Mouse (Mus musculus): ENCODE results near the gene Abi1. TPM values are rescaled to one million over a fixed set of nuclear protein-coding genes. Genes with fewer than 3 reads are reported as not detected.

Abi1 gene
- polyA plus RNA-seq (2015; fragmentation: Nextera tagmentation; extraction: Ambion mirVana) = 43.8 and 49.5 TPM in 2 replicates

DNA sequence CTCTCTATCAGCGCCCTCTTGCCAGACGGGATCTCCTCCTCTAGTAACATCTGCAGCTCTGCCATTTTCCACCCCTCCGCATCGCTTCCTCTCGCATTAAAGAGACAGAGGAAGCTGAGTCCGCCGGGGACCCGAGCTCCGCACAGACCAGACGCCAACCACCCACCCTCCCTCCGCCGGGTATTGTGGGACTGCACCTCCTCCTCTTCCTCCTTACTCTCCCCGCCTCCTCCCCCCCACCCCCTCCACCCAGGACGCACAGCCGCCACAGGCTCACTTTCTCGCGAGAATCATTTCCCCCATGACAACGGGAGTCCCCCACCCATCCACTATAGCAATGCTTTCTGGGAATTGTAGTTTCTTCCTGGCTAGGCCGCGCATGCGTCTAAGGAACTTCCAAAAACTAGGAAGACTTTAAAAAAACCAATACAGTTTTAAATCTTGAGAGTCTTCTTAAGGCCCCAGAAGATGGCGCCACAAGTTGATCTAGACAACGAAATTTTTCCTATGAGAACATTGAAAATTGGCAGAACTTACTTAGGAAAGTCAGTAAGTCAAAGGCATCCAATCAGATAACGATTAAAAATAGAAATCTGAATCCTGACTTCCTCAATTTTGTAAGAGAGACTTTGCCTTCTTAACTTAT lies at the start of gene Abi1:
Gene Abi1 (minus strand): TSS at position 241 of the 646 bp plus-strand sequence.
- H3K4me1 ChIP-seq = peaks cover 25% of the 10 kb centered on the region
- H3K4me2 ChIP-seq = peak within 1 kb of the TSS; percentile 86
- H3K4me3 ChIP-seq = peak within 1 kb of the TSS; percentile 95
- no peaks in the 10 kb centered on the region for H3K9me3 ChIP-seq (replicated peaks)
- H3K36me3 ChIP-seq (ENCODE audit: poor library complexity, severe bottlenecking) = no peaks in the 10 kb centered on the region
- ATAC-seq = peak; percentile 96
- WGBS = 3% methylated on average over 24 of the region's 24 CpGs
- no peaks in the 10 kb centered on the region for H3K27me3 ChIP-seq
- H3K9ac ChIP-seq = peak within 1 kb of the TSS; percentile 98
- H3K27ac ChIP-seq = peak within 1 kb of the TSS; percentile 96

- Histone ChIP-seq H3K4me2 (no peak overlapping the region), H3K9me3 (replicated peaks) (no peaks in the 10 kb centered on the region), H3K27ac (no peak overlapping the region), H3K4me1 (no peaks in the 10 kb centered on the region), H3K4me3 (no peak overlapping the region), H3K9ac (no peak overlapping the region), H3K27me3 (no peaks in the 10 kb centered on the region), H3K36me3 (ENCODE audit: poor library complexity, severe bottlenecking) (peaks cover 74% of the 10 kb centered on the region)
- ATAC-seq = no peak
- 94% methylated on average over 8 of the region's 8 CpGs for WGBS
Measured at GRCm38 (mm10) chr2:23084540-23084939, 44.5 kb upstream of the Abi1 start.

GRCm38 (mm10) chr2:23078588-23078987 lies 38.5 kb upstream of the Abi1 start:
- no peak for ATAC-seq
- Histone ChIP-seq H3K4me3 (no peak overlapping the region), H3K4me1 (no peaks in the 10 kb centered on the region), H3K36me3 (ENCODE audit: poor library complexity, severe bottlenecking) (peaks cover 70% of the 10 kb centered on the region), H3K9me3 (replicated peaks) (no peaks in the 10 kb centered on the region), H3K4me2 (no peak overlapping the region), H3K9ac (no peak overlapping the region), H3K27ac (no peak overlapping the region), H3K27me3 (no peaks in the 10 kb centered on the region)
- WGBS = 95% methylated on average over 2 of the region's 2 CpGs

- Histone ChIP-seq H3K4me2 (no peak overlapping the region), H3K4me3 (no peak overlapping the region), H3K27me3 (no peaks in the 10 kb centered on the region), H3K9me3 (replicated peaks) (no peaks in the 10 kb centered on the region), H3K9ac (no peak overlapping the region), H3K36me3 (ENCODE audit: poor library complexity, severe bottlenecking) (peaks cover 63% of the 10 kb centered on the region), H3K27ac (no peak overlapping the region), H3K4me1 (no peaks in the 10 kb centered on the region)
- ATAC-seq = no peak
- 89% methylated on average over 5 of the region's 5 CpGs for WGBS
Measured at GRCm38 (mm10) chr2:23077693-23078092, 37.7 kb upstream of the Abi1 start.

GRCm38 (mm10) chr2:23076783-23077182 lies 36.7 kb upstream of the Abi1 start:
- H3K27ac ChIP-seq = no peak overlapping the region
- no peak for ATAC-seq
- no peak overlapping the region for H3K4me2 ChIP-seq
- H3K36me3 ChIP-seq (ENCODE audit: poor library complexity, severe bottlenecking) = peaks cover 55% of the 10 kb centered on the region
- no peaks in the 10 kb centered on the region for H3K27me3 ChIP-seq
- no peaks in the 10 kb centered on the region for H3K4me1 ChIP-seq
- H3K4me3 ChIP-seq = no peak overlapping the region
- no peak overlapping the region for H3K9ac ChIP-seq
- H3K9me3 ChIP-seq (replicated peaks) = no peaks in the 10 kb centered on the region

- peaks cover 47% of the 10 kb centered on the region for H3K36me3 ChIP-seq (ENCODE audit: poor library complexity, severe bottlenecking)
- no peak overlapping the region for H3K27ac ChIP-seq
- H3K4me3 ChIP-seq = no peak overlapping the region
- no peak for ATAC-seq
- H3K4me1 ChIP-seq = 0 out of 2 replicates have a peak, but pooled peaks cover 2% of the 10 kb centered on the region
- no peak overlapping the region for H3K4me2 ChIP-seq
- no peaks in the 10 kb centered on the region for H3K27me3 ChIP-seq
- H3K9me3 ChIP-seq (replicated peaks) = no peaks in the 10 kb centered on the region
- no peak overlapping the region for H3K9ac ChIP-seq
Measured at GRCm38 (mm10) chr2:23075846-23076245, 35.8 kb upstream of the Abi1 start.

GRCm38 (mm10) chr2:23071406-23071805 lies 31.4 kb upstream of the Abi1 start:
- Histone ChIP-seq H3K9me3 (replicated peaks) (no peaks in the 10 kb centered on the region), H3K27ac (no peak overlapping the region), H3K36me3 (ENCODE audit: poor library complexity, severe bottlenecking) (peaks cover 16% of the 10 kb centered on the region), H3K4me2 (no peak overlapping the region), H3K4me1 (peaks cover 10% of the 10 kb centered on the region), H3K9ac (no peak overlapping the region), H3K4me3 (no peak overlapping the region), H3K27me3 (no peaks in the 10 kb centered on the region)
- WGBS = 83% methylated on average over 1 of the region's 1 CpGs
- ATAC-seq = no peak

GRCm38 (mm10) chr2:23070491-23070890 lies 30.4 kb upstream of the Abi1 start:
- no peak overlapping the region for H3K4me2 ChIP-seq
- H3K27ac ChIP-seq = no peak overlapping the region
- peaks cover 10% of the 10 kb centered on the region for H3K36me3 ChIP-seq (ENCODE audit: poor library complexity, severe bottlenecking)
- H3K9ac ChIP-seq = no peak overlapping the region
- peaks cover 10% of the 10 kb centered on the region for H3K4me1 ChIP-seq
- 95% methylated on average over 2 of the region's 2 CpGs for WGBS
- no peak for ATAC-seq
- no peaks in the 10 kb centered on the region for H3K27me3 ChIP-seq
- H3K4me3 ChIP-seq = no peak overlapping the region
- H3K9me3 ChIP-seq (replicated peaks) = no peaks in the 10 kb centered on the region

DNA sequence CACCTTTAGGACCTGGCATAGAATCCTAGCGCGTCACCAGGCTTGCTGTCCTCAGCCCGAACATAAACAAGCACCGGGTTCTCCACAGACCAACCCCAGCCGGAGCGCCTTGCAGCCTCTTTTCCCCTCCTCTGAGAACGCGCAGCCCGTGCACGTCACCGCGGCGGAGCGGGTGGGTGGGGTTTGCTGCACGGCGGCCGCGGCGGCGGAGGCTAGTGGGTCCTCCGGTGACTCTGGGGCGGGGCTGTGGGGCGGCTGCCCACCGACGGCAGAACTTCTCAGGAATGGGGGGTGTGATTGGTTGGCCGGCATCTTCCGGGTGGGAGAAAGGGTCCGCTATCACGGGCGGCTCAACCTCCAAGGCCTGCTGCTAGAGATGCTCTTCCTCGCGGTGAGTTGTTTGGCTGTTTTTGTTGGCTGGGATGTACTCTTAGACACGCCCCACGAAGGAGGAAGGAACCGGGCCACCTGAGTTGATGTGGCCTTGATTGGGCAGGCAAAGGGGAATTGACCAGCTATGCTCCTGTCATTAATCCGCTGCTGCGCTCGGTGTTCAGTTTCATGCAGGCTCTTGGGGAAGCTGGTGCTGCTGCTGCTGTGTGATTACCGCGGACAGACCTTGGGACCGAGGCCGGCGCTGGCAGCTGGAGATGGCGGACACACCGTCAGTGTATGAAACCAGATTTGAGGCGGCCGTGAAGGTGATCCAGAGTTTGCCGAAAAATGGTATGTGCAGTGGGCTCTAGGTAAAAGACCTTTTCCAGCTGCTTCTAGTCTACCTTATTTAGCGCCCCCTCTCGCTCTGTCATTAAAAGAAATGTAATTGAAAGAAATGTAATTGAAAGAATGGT lies 29.1 kb upstream of the Abi1 start:
- peaks cover 10% of the 10 kb centered on the region for H3K4me1 ChIP-seq
- peaks cover 6% of the 10 kb centered on the region for H3K36me3 ChIP-seq (ENCODE audit: poor library complexity, severe bottlenecking)
- peak overlapping the region; percentile 93 for H3K4me2 ChIP-seq
- under 1% methylated on average over 50 of the region's 50 CpGs for WGBS
- peak overlapping the region; percentile 73 for H3K9ac ChIP-seq
- H3K27me3 ChIP-seq = no peaks in the 10 kb centered on the region
- peak overlapping the region; percentile 72 for H3K4me3 ChIP-seq
- peak overlapping the region; percentile 95 for H3K27ac ChIP-seq
- H3K9me3 ChIP-seq (replicated peaks) = no peaks in the 10 kb centered on the region
- peak; percentile 91 for ATAC-seq

DNA sequence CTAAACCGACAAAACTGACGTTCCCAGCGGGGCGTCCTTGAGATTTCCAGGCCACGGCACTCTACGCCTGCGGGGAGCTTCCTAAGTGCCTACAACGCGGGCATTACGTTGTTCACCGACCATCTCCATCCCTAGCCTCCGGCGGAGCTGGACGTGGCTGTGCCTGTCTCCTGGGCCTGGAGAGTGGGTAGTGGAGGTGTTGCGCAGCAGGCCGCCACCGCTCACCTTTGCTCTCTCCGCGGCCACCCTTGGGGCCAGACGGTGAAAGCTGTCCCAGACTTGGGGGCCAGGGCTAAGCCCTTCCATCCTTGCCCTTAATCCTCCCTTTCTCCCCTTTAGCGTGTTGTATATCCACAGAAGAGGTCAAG lies 28.3 kb upstream of the Abi1 start:
- peak; percentile 74 for ATAC-seq
- H3K36me3 ChIP-seq (ENCODE audit: poor library complexity, severe bottlenecking) = peaks cover 4% of the 10 kb centered on the region
- H3K27ac ChIP-seq = peak overlapping the region; percentile 95
- H3K4me1 ChIP-seq = peaks cover 10% of the 10 kb centered on the region
- no peaks in the 10 kb centered on the region for H3K9me3 ChIP-seq (replicated peaks)
- H3K4me2 ChIP-seq = peak overlapping the region; percentile 93
- peak overlapping the region; percentile 72 for H3K4me3 ChIP-seq
- WGBS = under 1% methylated on average over 21 of the region's 21 CpGs
- H3K9ac ChIP-seq = peak overlapping the region; percentile 73
- no peaks in the 10 kb centered on the region for H3K27me3 ChIP-seq

DNA sequence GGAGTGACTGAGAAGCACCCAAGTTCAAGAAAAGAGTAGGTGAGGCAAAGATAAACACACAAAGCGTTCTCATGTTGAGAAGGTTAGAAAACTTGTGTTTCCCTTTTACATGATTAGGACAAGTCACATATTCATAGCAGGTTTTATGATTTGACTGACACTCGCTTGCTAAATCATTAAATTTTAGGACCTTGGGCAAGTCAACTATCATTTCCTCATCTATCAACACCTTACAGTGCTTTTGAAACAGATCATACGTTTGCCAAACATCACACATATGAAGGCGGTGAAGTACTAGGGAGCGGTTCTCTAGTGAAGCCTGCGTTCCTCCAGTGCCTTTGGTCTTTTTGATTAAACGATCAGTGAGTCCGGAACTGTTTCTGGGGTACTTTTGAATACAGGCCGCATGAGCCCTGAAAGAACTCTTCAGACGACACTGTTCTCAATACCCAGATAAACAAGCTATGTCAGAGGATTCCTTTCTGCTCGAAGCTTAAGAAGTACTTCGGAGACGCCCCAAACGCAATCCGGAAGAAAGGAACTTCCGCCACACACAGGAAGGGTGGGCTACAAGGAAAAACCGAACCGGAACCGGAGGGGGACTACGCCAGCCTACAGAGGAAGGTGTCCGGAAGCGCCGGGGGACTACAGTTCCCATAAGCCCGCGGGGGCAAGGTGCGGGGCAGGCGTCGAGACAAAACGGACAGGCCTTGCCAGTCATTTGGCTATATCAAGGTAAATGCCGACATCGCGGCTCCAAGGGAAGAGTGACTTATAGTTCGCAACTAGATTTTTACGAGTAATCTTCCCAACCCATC lies 27.7 kb upstream of the Abi1 start, which contains the start of gene Acbd5:
Gene Acbd5 (plus strand): TSS at position 616 of the 818 bp plus-strand sequence.
- Histone ChIP-seq H3K9ac (peak within 1 kb of the TSS; percentile 73), H3K4me3 (peak within 1 kb of the TSS; percentile 72), H3K4me2 (peak within 1 kb of the TSS; percentile 93), H3K4me1 (peaks cover 10% of the 10 kb centered on the region), H3K36me3 (ENCODE audit: poor library complexity, severe bottlenecking) (peaks cover 3% of the 10 kb centered on the region), H3K27ac (peak within 1 kb of the TSS; percentile 95), H3K9me3 (replicated peaks) (no peaks in the 10 kb centered on the region), H3K27me3 (no peaks in the 10 kb centered on the region)
- WGBS = 3% methylated on average over 34 of the region's 34 CpGs
- ATAC-seq = peak; percentile 97

DNA sequence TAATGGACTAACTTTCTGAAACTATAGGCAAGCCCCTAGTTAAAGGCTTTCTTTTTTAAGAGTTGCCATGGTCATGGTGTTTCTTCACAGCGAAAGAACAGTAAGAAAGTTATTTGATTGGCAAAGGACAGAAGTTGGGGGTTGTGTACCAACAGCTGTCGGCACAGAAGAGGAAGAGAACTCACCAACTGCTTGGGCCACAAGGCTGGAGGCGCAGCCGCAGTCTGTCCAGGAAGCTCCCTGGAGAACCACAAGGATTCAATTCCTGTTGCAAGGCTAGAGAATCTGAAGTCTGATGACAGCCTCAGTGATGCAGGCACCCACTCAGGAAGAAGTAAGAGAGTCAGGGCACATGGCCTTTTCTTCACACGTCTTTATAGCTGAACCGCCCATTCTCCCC lies 12.5 kb upstream of the Abi1 start:
- no peak for ATAC-seq
- Histone ChIP-seq H3K4me3 (no peak overlapping the region), H3K9ac (no peak overlapping the region), H3K27me3 (no peaks in the 10 kb centered on the region), H3K9me3 (replicated peaks) (no peaks in the 10 kb centered on the region), H3K27ac (no peak overlapping the region), H3K4me1 (no peaks in the 10 kb centered on the region), H3K36me3 (ENCODE audit: poor library complexity, severe bottlenecking) (no peaks in the 10 kb centered on the region), H3K4me2 (no peak overlapping the region)
- WGBS = 78% methylated on average over 6 of the region's 6 CpGs

Measured in forebrain, embryonic 13.5 days (tissue).